Mouse (Mus musculus): ENCODE data around the gene Necab3. TPM values are rescaled to one million over a fixed set of nuclear protein-coding genes. Genes with fewer than 3 reads are reported as not detected.
A peak's percentile ranks its signal among the peaks of the same experiment; 100 is the strongest.

Necab3 gene
- total RNA-seq, 2 experiments from 2014 or later: 0.33 to 0.36 TPM

DNA sequence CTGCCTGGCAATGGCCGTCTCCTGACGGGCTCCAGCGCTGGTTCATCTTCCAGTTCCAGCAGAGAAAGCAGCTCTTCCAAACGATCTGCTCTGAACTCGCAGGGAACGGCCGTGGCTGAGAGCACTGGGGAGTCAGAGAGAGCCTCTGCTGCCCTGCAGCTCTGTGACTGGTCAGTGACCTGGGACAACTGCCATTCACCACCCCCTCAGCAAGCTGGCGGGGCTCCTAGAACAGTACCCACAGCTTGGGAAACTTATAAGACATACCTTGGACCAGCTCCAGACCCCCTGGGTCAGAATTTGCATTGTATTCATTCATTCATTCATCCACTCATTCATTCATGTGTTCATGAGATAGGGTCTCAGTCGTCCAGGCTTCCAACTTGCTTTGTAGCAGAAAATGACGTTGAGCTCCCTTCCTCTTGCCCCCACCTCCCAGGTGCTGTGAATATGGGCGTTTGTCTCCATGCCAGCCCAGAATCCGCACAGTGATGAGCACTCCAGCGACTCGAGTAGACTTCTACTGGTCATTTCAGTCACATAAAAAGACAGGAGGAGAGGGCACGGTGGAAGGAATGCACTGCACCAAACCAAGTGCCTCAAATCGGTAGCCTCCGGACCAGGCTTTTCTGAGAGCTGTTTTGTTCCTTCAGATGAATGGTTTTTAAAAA, 26.4 kb upstream of the Necab3 start:
- TF ChIP-seq CTCF (IDR thresholded peaks at IDR 0.05): no peak
- no peak overlapping the region for H3K4me3 ChIP-seq
- DNase-seq: no peak
- no peak overlapping the region for H3K27ac ChIP-seq
- intact Hi-C loops (cut with DNase I): no loop called here

GRCm38 (mm10) chr2:154583906-154584872, 25.5 kb upstream of the Necab3 start:
- Histone ChIP-seq H3K4me3 (no peak overlapping the region), H3K27ac (no peak overlapping the region)
- no peak for DNase-seq
- intact Hi-C loops (cut with DNase I): no loop called here
- TF ChIP-seq CTCF (IDR thresholded peaks at IDR 0.05): no peak

- Histone ChIP-seq H3K27ac (0 out of 2 replicates have a peak overlapping the region, but pooled peaks have one; percentile 79), H3K4me3 (no peak overlapping the region)
- no peak for DNase-seq
- TF ChIP-seq CTCF (IDR thresholded peaks at IDR 0.05): peak; percentile 14; the same call in 1 of the 2 replicates
- intact Hi-C loops (cut with DNase I): no loop called here
These were observed 22.7 kb upstream of the Necab3 start for GRCm38 (mm10) chr2:154581421-154581820.

- intact Hi-C loops (cut with DNase I): no loop called here
- H3K27ac ChIP-seq: peak overlapping the region; percentile 79
- TF ChIP-seq CTCF (IDR thresholded peaks at IDR 0.05): no peak
- H3K4me3 ChIP-seq: peak overlapping the region; percentile 21; the same call in 1 of the 2 replicates
- DNase-seq: peak; percentile 78
These were observed 21.9 kb upstream of the Necab3 start for GRCm38 (mm10) chr2:154580586-154580985.

- no peak for TF ChIP-seq CTCF (IDR thresholded peaks at IDR 0.05)
- intact Hi-C loops (cut with DNase I): no loop called here
- no peak for DNase-seq
- no peak overlapping the region for H3K27ac ChIP-seq
- no peak overlapping the region for H3K4me3 ChIP-seq
These were observed 19.0 kb upstream of the Necab3 start for GRCm38 (mm10) chr2:154577744-154578067.

- TF ChIP-seq CTCF (IDR thresholded peaks at IDR 0.05): no peak
- Histone ChIP-seq H3K4me3 (no peak overlapping the region), H3K27ac (no peak overlapping the region)
- intact Hi-C loops (cut with DNase I): no loop called here
- no peak for DNase-seq
These were observed 18.4 kb upstream of the Necab3 start for GRCm38 (mm10) chr2:154576876-154577743.

GRCm38 (mm10) chr2:154574271-154574670, 15.6 kb upstream of the Necab3 start:
- intact Hi-C loops (cut with DNase I): no loop called here

DNA sequence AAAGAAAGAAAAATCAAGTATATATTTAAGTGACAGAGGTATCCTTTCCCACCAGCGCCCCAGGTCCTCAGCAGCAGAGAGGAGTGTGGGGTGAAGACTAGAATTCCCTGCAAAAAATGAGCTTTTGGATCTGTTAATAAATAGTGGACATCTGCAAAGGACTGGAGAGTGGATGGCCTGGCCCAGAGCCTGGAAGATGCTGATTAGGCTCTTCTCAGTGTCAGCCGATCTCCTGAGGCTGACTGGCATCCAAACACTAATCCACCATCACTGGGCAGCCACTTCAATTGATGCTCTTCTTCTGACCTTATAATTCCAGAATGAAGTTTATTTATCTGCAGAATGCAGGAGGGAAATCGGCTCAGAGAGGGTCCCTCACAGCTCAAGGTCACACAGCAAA, 14.3 kb upstream of the Necab3 start:
- TF ChIP-seq CTCF (IDR thresholded peaks at IDR 0.05): no peak
- no peak for DNase-seq
- intact Hi-C loops (cut with DNase I): no loop called here
- Histone ChIP-seq H3K27ac (no peak overlapping the region), H3K4me3 (no peak overlapping the region)

More at GRCm38 (mm10) chr2:154574271-154574670, 15.6 kb upstream of the Necab3 start:
- TF ChIP-seq CTCF (IDR thresholded peaks at IDR 0.05): no peak
- H3K4me3 ChIP-seq: no peak overlapping the region
- H3K27ac ChIP-seq: no peak overlapping the region
- DNase-seq: no peak

DNA sequence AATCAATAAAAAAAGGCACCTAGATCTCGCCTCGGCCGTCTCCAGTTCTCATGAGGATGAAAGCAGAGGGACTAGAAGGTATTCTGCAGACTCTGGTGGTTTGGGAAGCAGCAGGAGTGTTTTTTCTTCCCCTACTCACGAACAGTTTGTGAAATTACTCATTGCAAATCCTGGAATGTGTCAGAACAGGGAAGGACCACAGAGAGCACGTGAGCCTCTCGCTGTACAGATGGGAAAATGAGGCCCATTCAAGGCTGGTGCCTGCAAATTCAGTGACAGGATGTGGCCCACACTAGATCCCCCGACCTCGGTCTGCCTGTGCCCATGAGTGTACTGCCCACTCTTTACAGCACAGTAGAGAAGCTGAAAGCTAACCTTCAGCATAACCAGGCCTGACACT, 13.3 kb upstream of the Necab3 start:
- no peak for TF ChIP-seq CTCF (IDR thresholded peaks at IDR 0.05)
- intact Hi-C loops (cut with DNase I): no loop called here
- Histone ChIP-seq H3K4me3 (no peak overlapping the region), H3K27ac (no peak overlapping the region)
- no peak for DNase-seq

DNA sequence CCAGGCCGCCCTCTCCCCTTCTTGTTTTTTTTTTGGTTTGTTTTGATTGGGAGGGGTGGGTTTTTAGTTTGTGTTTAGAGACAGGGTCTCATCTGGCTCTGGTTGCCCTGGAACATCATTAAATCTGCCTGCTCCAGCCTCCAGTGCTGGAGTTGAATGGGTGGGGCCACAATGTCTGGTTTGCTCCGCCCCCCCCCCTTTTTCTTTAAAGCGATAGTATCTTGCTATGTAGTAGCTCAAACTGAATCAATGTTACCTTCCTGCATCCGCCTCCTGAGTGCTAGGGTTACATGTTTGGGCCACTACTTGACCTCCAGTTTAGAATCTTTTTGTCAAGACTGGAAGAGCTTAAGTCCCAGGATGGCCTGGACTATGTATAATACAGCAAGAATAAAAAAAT, 12.6 kb upstream of the Necab3 start:
- Histone ChIP-seq H3K27ac (no peak overlapping the region), H3K4me3 (no peak overlapping the region)
- no peak for TF ChIP-seq CTCF (IDR thresholded peaks at IDR 0.05)
- DNase-seq: no peak
- intact Hi-C loops (cut with DNase I): no loop called here

DNA sequence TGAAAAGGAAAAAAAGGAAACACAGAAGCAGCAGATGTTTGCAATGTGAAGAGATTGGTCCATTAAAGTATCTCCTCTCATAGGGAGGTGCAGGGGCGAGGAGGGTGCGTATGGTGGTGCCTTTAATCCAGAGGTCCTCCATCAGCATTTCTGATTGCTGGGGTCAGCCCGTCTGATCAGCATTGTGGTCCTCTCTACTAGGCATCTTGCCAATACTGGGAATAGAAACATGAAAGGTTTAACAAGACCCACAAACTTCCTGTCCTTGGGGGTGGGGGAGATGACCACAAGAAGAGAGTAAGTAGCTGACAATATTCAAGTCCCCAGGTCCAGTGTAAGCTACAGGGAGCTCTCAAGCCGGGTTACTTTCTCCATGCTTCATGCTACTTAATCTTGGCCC, 12.0 kb upstream of the Necab3 start:
- intact Hi-C loops (cut with DNase I): no loop called here
- no peak for TF ChIP-seq CTCF (IDR thresholded peaks at IDR 0.05)
- Histone ChIP-seq H3K4me3 (no peak overlapping the region), H3K27ac (0 out of 2 replicates have a peak overlapping the region, but pooled peaks have one; percentile 59)
- no peak for DNase-seq

GRCm38 (mm10) chr2:154569836-154570286, 11.2 kb upstream of the Necab3 start, which contains the start of gene E2f1:
TSS of gene E2f1 (minus strand) at chr2:154569892.
- peak within 1 kb of the TSS; percentile 84 for H3K4me3 ChIP-seq
- peak; percentile 98 for DNase-seq
- peak; percentile 33; the same call in 1 of the 2 replicates for TF ChIP-seq CTCF (IDR thresholded peaks at IDR 0.05)
- intact Hi-C loops (cut with DNase I): no loop called here
- H3K27ac ChIP-seq: peak within 1 kb of the TSS; percentile 59
